Mouse (Mus musculus) forebrain, postnatal 0 days (tissue): ENCODE data around the gene Nln. TPM values are rescaled to one million over a fixed set of nuclear protein-coding genes. Genes with fewer than 3 reads are reported as not detected.

ENCODE experiments used
- ATAC-seq: fragments of 200-750 bp; cut with Nextera tagmentation; 2 replicates; pipeline ENCODE4 v1.8.0; 2017; ENCODE audit warnings: mild to moderate bottlenecking, moderate library complexity
- DNase-seq: peaks from one replicate; pipeline ENCODE4 v3.0.0-alpha.2; 2015
- H3K27ac ChIP-seq: fragments of 300-500 bp; sonication (generic); 2 replicates; pipeline ENCODE4 v1.5.1; 2014; ENCODE audit warnings: low read depth, mild to moderate bottlenecking, antibody characterized with exemption, low read length, moderate library complexity, mixed read lengths
- H3K27me3 ChIP-seq: fragments of 300-500 bp; sonication (generic); 2 replicates; pipeline ENCODE4 v1.6.1; 2014; ENCODE audit warnings: mild to moderate bottlenecking, low read length, mixed read lengths; ENCODE audit not compliant: insufficient read depth
- H3K36me3 ChIP-seq: fragments of 300-500 bp; sonication (generic); 2 replicates; pipeline ENCODE4 v1.6.1; 2014; ENCODE audit warnings: mild to moderate bottlenecking, moderate library complexity; ENCODE audit not compliant: insufficient read depth
- H3K4me1 ChIP-seq: fragments of 300-500 bp; sonication (generic); 2 replicates; pipeline ENCODE4 v1.6.1; 2014; ENCODE audit warnings: antibody characterized with exemption; ENCODE audit not compliant: insufficient read depth
- H3K4me2 ChIP-seq: fragments of 300-500 bp; sonication (generic); 2 replicates; pipeline ENCODE4 v1.6.1; 2014; ENCODE audit warnings: low read depth, mild to moderate bottlenecking, moderate library complexity
- H3K4me3 ChIP-seq: fragments of 300-500 bp; sonication (generic); 2 replicates; pipeline ENCODE4 v1.5.1; 2014; ENCODE audit warnings: low read depth, low read length, mixed read lengths
- H3K9ac ChIP-seq: fragments of 300-500 bp; sonication (generic); 2 replicates; pipeline ENCODE4 v1.6.1; 2014; ENCODE audit warnings: mild to moderate bottlenecking
- H3K9me3 ChIP-seq: fragments of 300-500 bp; sonication (generic); 2 replicates; pipeline ENCODE4 v1.6.1; 2016; ENCODE audit warnings: low read length
- CTCF ChIP-seq: sonication (generic); IDR thresholded peaks from 2 replicates; pipeline ENCODE4 v1.5.1; 2016; ENCODE audit warnings: antibody characterized with exemption, control low read depth, low read depth
- WGBS: fragments of 180-500 bp; shearing (Covaris S2); extraction: QIAGEN DNeasy Blood & Tissue Kit; methylation state at CpG from one replicate; pipeline ENCODE4 v1.1.7; 2014; 5-methylcytosine and 5-hydroxymethylcytosine counted together
- polyA plus RNA-seq: library from polyadenylated mRNA; unstranded; fragments of >200 nt; fragmentation: Nextera tagmentation; extraction: Ambion mirVana; gene quantifications from 2 replicates; pipeline ENCODE4 v1.2.1, GENCODE M21; 2015
- total RNA-seq: library from RNA; depleted of rRNA; stranded (reverse); fragments of >200 nt; gene quantifications from 2 replicates; pipeline ENCODE4 v1.2.3, GENCODE M21; 2014

The Nln gene
- total and polyA plus RNA-seq, 2 experiments from 2014 or later, result 49.0 to 77.2 TPM

DNA sequence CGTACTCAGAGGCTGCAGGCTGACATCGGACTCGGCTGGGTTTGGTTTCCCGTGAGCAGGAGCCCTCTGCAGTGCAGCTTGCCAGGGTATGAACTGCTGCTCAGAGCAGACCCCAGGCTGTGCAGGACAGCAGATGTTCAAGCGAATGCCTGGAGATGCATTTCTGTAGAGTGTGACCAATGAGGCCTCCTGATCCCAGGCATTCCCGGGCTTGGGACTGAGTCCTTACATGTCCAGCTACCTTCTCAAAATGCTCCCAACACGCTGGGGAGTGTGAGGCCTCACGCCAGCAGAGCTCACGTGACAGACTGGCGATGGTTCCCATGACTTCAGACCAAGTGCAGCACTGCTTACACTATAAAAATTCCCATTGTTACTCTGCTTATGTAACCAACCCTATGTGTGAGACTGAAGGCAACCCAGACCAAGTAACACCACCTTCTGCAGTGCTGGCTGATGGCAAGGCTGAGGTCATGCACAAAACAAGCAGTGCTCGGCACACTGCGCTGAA is 77.5 kb downstream of the Nln start:
- Histone ChIP-seq H3K4me1 (no peaks in the 10 kb centered on the region; the same call in 1 of the 2 replicates), H3K9ac (no peak overlapping the region), H3K27me3 (no peaks in the 10 kb centered on the region), H3K4me2 (no peak overlapping the region), H3K27ac (no peak overlapping the region), H3K9me3 (no peaks in the 10 kb centered on the region), H3K36me3 (peaks cover 7% of the 10 kb centered on the region; the same call in 1 of the 2 replicates), H3K4me3 (no peak overlapping the region)
- no peak for DNase-seq
- no peak for TF ChIP-seq CTCF
- ATAC-seq, result peak; percentile 30; the same call in 1 of the 2 replicates
- WGBS, result 57% methylated on average over 12 of the region's 12 CpGs

DNA sequence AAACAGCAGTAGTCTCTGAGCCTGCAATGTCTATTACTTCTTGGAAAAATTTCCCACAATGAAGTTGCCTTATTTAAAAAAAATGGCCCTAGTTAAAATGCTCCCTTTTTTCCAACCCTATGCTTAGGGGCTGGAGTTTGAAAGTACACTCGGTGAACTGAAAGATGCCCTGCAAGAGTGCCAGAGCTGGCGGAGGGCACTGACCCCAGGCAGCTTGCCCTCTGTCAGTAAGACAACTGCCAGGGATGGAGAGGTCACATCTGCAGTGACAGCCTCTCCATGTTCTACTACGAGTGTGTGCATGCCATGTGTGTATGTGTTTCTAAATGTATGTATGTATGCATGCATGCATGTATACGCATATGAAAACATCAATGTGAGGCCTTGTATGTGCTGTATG is 78.5 kb downstream of the Nln start:
- ATAC-seq, result no peak
- 91% methylated on average over 4 of the region's 4 CpGs for WGBS
- no peak for TF ChIP-seq CTCF

DNA sequence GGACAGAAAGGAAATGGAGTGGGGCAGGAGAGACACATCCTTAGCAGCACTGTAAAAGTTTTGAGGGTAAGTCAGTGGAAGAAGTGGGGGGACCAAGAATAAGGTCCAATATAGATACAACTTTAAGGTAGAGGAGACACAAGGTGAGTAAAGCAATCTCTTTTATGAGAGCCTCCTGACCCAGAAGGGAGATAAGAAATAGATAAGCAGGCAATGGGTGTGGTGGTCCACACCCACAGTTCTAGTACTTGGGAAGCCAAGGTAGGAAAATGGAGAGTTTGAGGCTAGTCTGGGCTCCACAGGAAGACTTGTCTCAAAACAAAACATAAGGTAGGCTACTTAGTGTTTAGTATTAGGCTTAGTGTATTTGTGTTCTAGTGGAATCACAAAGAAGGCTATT is 79.9 kb downstream of the Nln start:
- no peak overlapping the region for H3K9ac ChIP-seq
- H3K27me3 ChIP-seq, result no peaks in the 10 kb centered on the region
- DNase-seq (no peak), ATAC-seq (no peak)
- H3K9me3 ChIP-seq, result no peaks in the 10 kb centered on the region
- no peak overlapping the region for H3K4me3 ChIP-seq
- H3K36me3 ChIP-seq, result peaks cover 3% of the 10 kb centered on the region; the same call in 1 of the 2 replicates
- no peak overlapping the region for H3K27ac ChIP-seq
- no peak overlapping the region for H3K4me2 ChIP-seq
- TF ChIP-seq CTCF, result no peak
- no peaks in the 10 kb centered on the region for H3K4me1 ChIP-seq

More for the DNA sequence above, 78.5 kb downstream of the Nln start:
- no peak overlapping the region for H3K27ac ChIP-seq
- no peak for DNase-seq
- peaks cover 3% of the 10 kb centered on the region; the same call in 1 of the 2 replicates for H3K36me3 ChIP-seq
- H3K9ac ChIP-seq, result no peak overlapping the region
- H3K4me1 ChIP-seq, result no peaks in the 10 kb centered on the region; the same call in 1 of the 2 replicates
- no peaks in the 10 kb centered on the region for H3K27me3 ChIP-seq
- H3K4me2 ChIP-seq, result no peak overlapping the region
- no peak overlapping the region for H3K4me3 ChIP-seq
- no peaks in the 10 kb centered on the region for H3K9me3 ChIP-seq

DNA sequence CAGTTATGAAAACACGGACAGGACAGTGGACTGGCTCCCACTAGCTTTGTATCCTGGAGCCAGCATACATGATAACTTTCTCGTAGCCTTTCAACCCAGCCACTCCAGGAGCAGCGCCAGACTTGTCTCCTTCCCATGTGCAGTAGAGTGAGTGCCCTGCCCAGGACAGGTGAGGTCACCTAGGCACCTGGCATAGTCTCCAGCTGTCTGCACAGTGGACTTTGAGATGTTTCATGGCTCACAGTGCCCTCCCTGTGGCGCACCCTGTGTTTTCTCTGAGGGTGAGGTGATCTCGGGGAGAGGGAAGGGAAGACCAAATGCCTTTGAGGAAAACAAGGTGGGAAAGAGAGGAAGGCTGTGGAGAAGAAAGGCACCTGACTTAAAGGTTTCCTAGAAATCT is 80.3 kb downstream of the Nln start:
- Histone ChIP-seq H3K4me3 (no peak overlapping the region), H3K27me3 (no peaks in the 10 kb centered on the region), H3K36me3 (peaks cover 3% of the 10 kb centered on the region; the same call in 1 of the 2 replicates), H3K9me3 (no peaks in the 10 kb centered on the region), H3K4me2 (no peak overlapping the region), H3K4me1 (no peaks in the 10 kb centered on the region), H3K27ac (no peak overlapping the region), H3K9ac (no peak overlapping the region)
- DNase-seq (no peak), ATAC-seq (no peak)
- 88% methylated on average over 5 of the region's 5 CpGs for WGBS
- no peak for TF ChIP-seq CTCF

DNA sequence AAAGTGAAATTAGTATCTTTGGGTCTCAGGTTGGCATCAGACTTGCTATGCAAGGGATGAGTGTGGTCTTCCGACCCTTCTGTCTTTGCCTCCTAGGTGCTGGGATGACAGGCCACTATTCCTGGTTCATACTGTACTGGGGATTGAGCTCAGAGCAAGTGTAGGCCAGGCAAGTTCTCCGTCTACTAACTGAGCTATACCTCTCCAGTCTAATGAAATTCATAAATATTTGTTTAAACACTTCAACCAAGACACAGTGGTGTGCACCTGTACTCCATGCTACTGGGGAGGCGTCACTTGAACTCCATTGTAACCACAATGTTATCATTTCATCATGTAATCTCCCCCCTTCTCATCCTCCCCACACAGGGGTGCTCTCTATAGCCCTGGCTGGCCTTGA is 82.9 kb downstream of the Nln start:
- H3K9ac ChIP-seq, result no peak overlapping the region
- no peak for TF ChIP-seq CTCF
- H3K4me2 ChIP-seq, result no peak overlapping the region
- H3K27me3 ChIP-seq, result no peaks in the 10 kb centered on the region
- 95% methylated on average over 3 of the region's 3 CpGs for WGBS
- H3K4me3 ChIP-seq, result no peak overlapping the region
- ATAC-seq (no peak), DNase-seq (no peak)
- H3K36me3 ChIP-seq, result peaks cover 8% of the 10 kb centered on the region; the same call in 1 of the 2 replicates
- no peaks in the 10 kb centered on the region for H3K4me1 ChIP-seq
- H3K27ac ChIP-seq, result no peak overlapping the region
- no peaks in the 10 kb centered on the region for H3K9me3 ChIP-seq

DNA sequence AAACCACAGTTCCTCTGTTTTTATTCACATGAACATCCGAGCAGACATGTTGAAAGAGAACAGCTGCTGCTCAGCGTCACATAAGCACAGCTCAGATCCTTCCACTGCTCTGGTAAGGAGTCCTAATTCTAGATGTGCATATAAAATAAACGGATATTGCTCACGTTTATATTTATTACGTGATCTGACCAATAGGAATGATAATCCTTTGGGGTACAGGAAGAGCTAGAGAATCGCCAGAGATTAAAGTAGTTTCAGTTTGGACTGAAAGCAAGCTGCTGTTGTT is 83.8 kb downstream of the Nln start:
- peaks cover 8% of the 10 kb centered on the region; the same call in 1 of the 2 replicates for H3K36me3 ChIP-seq
- TF ChIP-seq CTCF, result no peak
- no peak overlapping the region for H3K27ac ChIP-seq
- no peaks in the 10 kb centered on the region for H3K9me3 ChIP-seq
- WGBS, result 73% methylated on average over 6 of the region's 6 CpGs
- H3K4me2 ChIP-seq, result no peak overlapping the region
- DNase-seq (no peak), ATAC-seq (no peak)
- no peaks in the 10 kb centered on the region for H3K4me1 ChIP-seq
- no peak overlapping the region for H3K9ac ChIP-seq
- no peak overlapping the region for H3K4me3 ChIP-seq
- no peaks in the 10 kb centered on the region for H3K27me3 ChIP-seq

DNA sequence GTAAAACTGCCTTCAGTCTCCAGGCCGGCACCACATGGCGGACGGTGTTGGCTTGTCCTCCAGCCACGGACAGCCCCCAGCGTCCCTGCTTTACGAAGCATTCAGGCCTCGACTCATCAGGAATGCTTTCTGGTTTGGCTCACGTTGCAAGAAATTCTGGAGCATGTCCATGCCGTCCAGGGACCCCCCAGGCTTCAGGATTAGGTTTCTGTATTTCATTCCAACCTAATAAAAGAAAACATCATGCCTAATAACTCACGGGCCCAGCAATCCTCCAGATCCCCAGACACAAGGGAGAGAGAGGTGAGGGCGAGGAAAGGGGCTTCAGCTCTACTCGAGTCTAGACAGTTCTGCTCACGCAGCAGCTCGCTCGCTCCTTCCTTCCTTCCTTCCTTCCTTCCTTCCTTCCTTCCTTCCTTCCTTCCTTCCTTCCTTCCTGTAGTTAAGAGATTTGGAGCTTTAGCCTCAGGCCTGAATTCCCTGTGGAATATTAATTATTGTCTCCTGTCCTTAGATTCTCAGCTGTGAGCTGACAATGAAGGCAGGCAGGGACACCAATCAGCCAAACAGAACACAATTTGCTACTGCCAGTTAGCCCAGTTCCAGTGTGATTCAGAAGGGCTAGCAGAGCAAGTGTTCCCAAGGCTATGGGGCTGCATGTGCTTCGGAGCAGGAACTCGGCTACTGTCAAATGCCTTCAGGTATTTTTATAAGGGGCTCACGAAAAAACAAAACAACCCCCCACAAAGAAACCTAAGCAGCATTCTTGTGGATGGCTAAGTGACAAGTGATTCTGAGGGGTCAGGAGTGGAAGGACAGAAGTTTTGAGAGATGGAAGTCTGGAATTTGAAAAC is 84.3 kb downstream of the Nln start:
- H3K4me1 ChIP-seq, result no peaks in the 10 kb centered on the region
- H3K36me3 ChIP-seq, result peaks cover 8% of the 10 kb centered on the region; the same call in 1 of the 2 replicates
- ATAC-seq, result no peak
- DNase-seq, result no peak
- 49% methylated on average over 18 of the region's 18 CpGs for WGBS
- no peak overlapping the region for H3K4me3 ChIP-seq
- H3K9me3 ChIP-seq, result no peaks in the 10 kb centered on the region
- no peaks in the 10 kb centered on the region for H3K27me3 ChIP-seq
- no peak overlapping the region for H3K27ac ChIP-seq
- H3K4me2 ChIP-seq, result no peak overlapping the region
- TF ChIP-seq CTCF, result no peak
- H3K9ac ChIP-seq, result no peak overlapping the region
